Mouse (Mus musculus) macrophage (primary cell): Measurements from ENCODE around the gene Prss53. TPM values are rescaled to one million over a fixed set of nuclear protein-coding genes. Genes with fewer than 3 reads are reported as not detected.

Experiments
- H3K27ac ChIP-seq: fragments of 350-480 bp; formaldehyde crosslinking; 2 replicates; pipeline ENCODE4 v1.9.0; 2021
- H3K36me3 ChIP-seq: fragments of 350-480 bp; formaldehyde crosslinking; 2 replicates; pipeline ENCODE4 v1.9.0; 2021; ENCODE audit errors: inconsistent target
- H3K4me3 ChIP-seq: fragments of 350-480 bp; formaldehyde crosslinking; 2 replicates; pipeline ENCODE4 v1.9.0; 2021; ENCODE audit errors: inconsistent target
- H3K79me2 ChIP-seq: fragments of 350-480 bp; formaldehyde crosslinking; 2 replicates; pipeline ENCODE4 v1.9.0; 2021; ENCODE audit errors: inconsistent target
- WGBS: methylation state at CpG from one replicate; pipeline ENCODE4 v1.1.7; 2026; ENCODE audit warnings: inconsistent platforms; ENCODE audit not compliant: missing documents; 5-methylcytosine and 5-hydroxymethylcytosine counted together
- polyA plus RNA-seq: library from polyadenylated mRNA; stranded (reverse); fragments of 250-400 nt; gene quantifications from 3 replicates; pipeline ENCODE4 v1.2.4, GENCODE M21; 2018; ENCODE audit warnings: inconsistent platforms

Gene Prss53
- polyA plus RNA-seq, 1 experiment from 2014 or later: not detected

GRCm38 (mm10) chr7:127925252-127925651 is 34.5 kb upstream of the Prss53 start:
- no peak overlapping the region for H3K27ac ChIP-seq
- H3K4me3 ChIP-seq: no peak overlapping the region
- no peaks in the 10 kb centered on the region for H3K79me2 ChIP-seq
- peaks cover 15% of the 10 kb centered on the region; the same call in 1 of the 2 replicates for H3K36me3 ChIP-seq
- WGBS: 97% methylated on average over 5 of the region's 5 CpGs

DNA sequence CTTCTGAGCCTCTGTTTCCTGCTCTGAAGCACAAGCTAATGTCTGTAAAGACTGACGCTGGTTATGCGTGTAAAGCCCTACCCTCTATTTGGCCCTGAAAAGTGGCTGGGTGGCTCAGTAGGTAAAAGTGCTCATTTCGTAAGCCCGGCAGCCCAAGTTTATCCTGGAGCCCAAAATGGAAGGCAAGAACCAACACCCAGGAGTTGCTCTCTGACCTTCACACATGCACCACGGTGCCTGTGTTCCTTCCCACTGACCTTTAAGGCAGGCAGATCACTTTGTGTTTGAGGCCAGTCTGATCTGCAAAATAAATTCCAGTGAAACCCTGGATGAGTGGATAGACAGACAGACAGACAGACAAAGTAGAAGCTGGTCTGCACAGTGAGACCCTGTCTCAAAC is 32.9 kb upstream of the Prss53 start:
- Histone ChIP-seq H3K36me3 (peaks cover 15% of the 10 kb centered on the region; the same call in 1 of the 2 replicates), H3K79me2 (no peaks in the 10 kb centered on the region), H3K27ac (no peak overlapping the region), H3K4me3 (no peak overlapping the region)
- 95% methylated on average over 5 of the region's 5 CpGs for WGBS

DNA sequence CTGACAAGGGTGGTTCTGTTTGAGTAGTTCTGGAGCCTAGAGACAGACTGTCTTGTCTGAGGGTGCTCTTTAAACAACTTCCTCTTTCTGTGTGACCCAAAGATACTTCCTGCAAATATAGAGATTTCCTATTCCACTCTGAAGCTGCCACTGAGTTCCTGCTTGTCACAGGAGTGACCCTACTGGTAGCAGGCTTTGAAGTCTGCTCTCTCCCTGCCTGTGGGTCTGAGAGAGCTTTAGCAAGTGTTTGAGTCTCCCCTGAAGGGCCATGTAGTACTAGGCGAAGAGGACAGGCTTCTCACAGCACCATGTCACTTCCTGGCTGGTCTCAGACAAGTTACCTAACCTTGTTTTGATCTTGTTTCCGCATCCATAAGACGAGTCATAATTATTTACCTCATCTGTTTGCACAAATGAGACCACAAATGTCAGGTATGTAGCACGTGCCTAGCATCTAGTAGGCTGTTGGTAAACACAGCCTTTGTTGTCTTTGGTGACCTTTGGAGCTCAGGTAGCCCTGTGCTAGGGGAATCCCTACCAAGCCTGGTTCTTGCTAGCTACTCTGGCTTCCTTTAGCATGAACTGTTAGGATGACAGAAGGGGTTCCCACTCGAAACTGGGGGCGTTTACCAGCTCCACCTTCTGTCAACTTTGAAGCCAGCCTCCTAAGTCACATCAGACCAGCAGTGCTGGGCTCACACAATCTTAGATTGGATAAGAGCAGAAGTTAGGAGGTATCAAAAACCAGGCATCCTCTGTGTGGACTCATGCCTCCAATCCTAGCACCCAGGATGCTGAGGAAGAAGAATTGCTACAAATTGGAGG is 31.9 kb upstream of the Prss53 start:
- H3K4me3 ChIP-seq: no peak overlapping the region
- no peaks in the 10 kb centered on the region for H3K79me2 ChIP-seq
- H3K36me3 ChIP-seq: peaks cover 15% of the 10 kb centered on the region; the same call in 1 of the 2 replicates
- 21% methylated on average over 6 of the region's 6 CpGs for WGBS
- H3K27ac ChIP-seq: peak overlapping the region; percentile 76

DNA sequence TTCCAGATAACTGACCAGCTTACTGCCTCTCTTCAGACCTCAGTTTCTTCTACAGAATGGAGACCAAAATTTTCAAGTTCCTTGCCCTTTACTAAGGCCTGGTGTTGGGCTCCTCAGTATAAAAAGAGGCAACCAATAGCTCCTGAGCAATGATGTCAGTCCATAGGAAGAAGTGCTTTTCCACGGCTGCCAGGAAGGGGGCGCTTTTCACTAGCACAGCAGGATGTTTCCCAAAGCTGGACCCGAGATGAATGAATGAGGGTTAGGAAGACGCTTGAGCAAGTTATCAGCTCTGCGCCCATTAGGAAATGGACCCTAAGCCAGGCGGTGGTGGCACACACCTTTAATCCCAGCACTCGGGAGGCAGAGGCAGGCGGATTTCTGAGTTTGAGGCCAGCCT is 30.7 kb upstream of the Prss53 start:
- WGBS: 70% methylated on average over 7 of the region's 8 CpGs
- peaks cover 24% of the 10 kb centered on the region for H3K36me3 ChIP-seq
- H3K4me3 ChIP-seq: no peak overlapping the region
- no peaks in the 10 kb centered on the region for H3K79me2 ChIP-seq
- H3K27ac ChIP-seq: no peak overlapping the region

GRCm38 (mm10) chr7:127919290-127919689 is 28.5 kb upstream of the Prss53 start:
- H3K79me2 ChIP-seq: no peaks in the 10 kb centered on the region
- H3K27ac ChIP-seq: no peak overlapping the region
- peaks cover 9% of the 10 kb centered on the region for H3K36me3 ChIP-seq
- WGBS: 78% methylated on average over 7 of the region's 7 CpGs
- no peak overlapping the region for H3K4me3 ChIP-seq

DNA sequence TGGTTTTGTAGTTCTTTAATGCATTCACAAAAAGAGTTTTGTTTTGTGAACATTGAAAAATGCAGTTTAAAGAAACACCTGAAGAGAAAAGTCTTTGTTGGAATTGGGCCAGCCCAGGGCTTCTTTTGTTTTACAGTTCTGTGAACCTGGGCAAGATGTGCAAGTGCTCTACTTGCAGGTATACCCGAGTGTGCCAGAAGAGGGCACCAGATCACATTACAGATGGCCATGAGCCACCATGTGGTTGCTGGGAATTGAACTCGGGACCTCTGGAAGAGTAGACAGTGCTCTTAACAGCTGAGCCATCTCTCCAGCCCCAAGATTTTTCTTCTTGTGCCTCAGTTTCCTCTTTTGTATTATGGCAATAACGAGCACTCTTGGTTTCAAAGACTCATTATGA is 27.4 kb upstream of the Prss53 start:
- 58% methylated on average over 3 of the region's 3 CpGs for WGBS
- Histone ChIP-seq H3K27ac (no peak overlapping the region), H3K79me2 (peaks cover 4% of the 10 kb centered on the region), H3K4me3 (no peak overlapping the region), H3K36me3 (peaks cover 9% of the 10 kb centered on the region)

DNA sequence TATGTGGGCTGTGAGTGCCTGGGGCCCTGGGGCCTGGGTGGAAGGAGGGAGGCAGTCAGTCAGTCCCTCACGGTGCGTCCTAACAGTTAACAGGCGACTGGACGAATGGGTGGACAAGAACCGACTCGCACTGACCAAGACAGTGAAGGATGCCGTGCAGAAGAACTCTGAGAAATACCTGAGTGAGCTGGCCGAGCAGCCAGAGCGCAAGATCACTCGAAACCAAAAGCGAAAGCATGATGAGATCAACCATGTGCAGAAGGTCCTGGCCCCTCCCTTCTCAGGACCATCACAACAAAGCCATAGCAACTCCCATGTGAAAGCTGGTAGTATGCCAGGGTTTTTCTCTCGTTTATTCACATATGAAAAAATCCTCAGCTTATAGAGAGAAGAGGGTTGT is 24.5 kb upstream of the Prss53 start:
- Histone ChIP-seq H3K27ac (no peak overlapping the region), H3K79me2 (peaks cover 12% of the 10 kb centered on the region), H3K36me3 (peaks cover 9% of the 10 kb centered on the region), H3K4me3 (no peak overlapping the region)
- 79% methylated on average over 12 of the region's 12 CpGs for WGBS

- Histone ChIP-seq H3K4me3 (peak overlapping the region; percentile 83), H3K27ac (peak overlapping the region; percentile 55; the same call in 1 of the 2 replicates), H3K79me2 (peaks cover 12% of the 10 kb centered on the region), H3K36me3 (peaks cover 19% of the 10 kb centered on the region)
- WGBS: 7% methylated on average over 4 of the region's 4 CpGs
Observed at GRCm38 (mm10) chr7:127912938-127913337, 22.2 kb upstream of the Prss53 start.

DNA sequence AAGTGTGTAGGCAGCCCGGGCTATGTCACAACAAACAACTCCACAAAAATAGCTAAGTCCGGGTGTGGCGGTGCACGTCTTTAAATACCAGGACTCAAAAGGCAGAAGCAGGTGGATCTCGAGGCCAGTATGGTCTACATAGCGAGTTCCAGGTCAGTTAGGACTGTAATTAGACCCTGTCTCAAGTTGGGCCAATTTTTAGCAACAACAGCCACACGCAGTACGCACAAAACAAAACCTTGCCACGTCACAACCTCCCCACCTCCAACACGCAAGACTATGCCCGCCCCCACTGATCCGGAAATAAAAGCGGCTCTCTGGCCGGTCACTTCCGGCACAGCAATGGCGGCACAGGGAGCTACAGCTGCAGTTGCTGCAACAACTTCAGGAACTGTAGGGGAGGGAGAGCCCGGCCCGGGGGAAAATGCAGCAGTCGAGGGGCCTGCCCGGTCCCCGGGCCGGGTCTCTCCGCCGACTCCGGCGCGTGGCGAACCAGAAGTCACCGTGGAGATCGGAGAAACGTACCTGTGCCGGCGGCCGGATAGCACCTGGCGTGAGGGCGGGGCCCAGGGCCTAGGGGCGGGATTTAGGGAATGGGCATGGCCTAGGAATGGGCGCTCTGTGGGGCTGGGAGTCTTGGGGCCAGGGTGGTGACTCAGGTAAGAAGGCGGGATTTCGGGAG is 21.6 kb upstream of the Prss53 start, which contains the start of gene Kat8:
Gene Kat8, plus strand, starts transcription at position 327 of the 682 bp plus-strand sequence.
- H3K4me3 ChIP-seq: peak within 1 kb of the TSS; percentile 83
- WGBS: 2% methylated on average over 37 of the region's 40 CpGs
- peak within 1 kb of the TSS; percentile 55 for H3K27ac ChIP-seq
- H3K79me2 ChIP-seq: peaks cover 12% of the 10 kb centered on the region
- peaks cover 22% of the 10 kb centered on the region for H3K36me3 ChIP-seq

GRCm38 (mm10) chr7:127908656-127909055 is 17.9 kb upstream of the Prss53 start:
- no peak overlapping the region for H3K27ac ChIP-seq
- peaks cover 31% of the 10 kb centered on the region for H3K36me3 ChIP-seq
- H3K4me3 ChIP-seq: no peak overlapping the region
- 95% methylated on average over 4 of the region's 4 CpGs for WGBS
- peaks cover 20% of the 10 kb centered on the region for H3K79me2 ChIP-seq

GRCm38 (mm10) chr7:127907939-127908338 is 17.2 kb upstream of the Prss53 start:
- 95% methylated on average over 12 of the region's 12 CpGs for WGBS
- Histone ChIP-seq H3K27ac (no peak overlapping the region), H3K4me3 (no peak overlapping the region), H3K79me2 (peaks cover 13% of the 10 kb centered on the region), H3K36me3 (peaks cover 31% of the 10 kb centered on the region)

GRCm38 (mm10) chr7:127903971-127904796 is 13.4 kb upstream of the Prss53 start, which contains the start of gene Bckdk:
Gene Bckdk, plus strand, starts transcription at chr7:127904082.
- WGBS: 7% methylated on average over 37 of the region's 38 CpGs
- Histone ChIP-seq H3K79me2 (peaks cover 8% of the 10 kb centered on the region; the same call in 1 of the 2 replicates), H3K27ac (peak within 1 kb of the TSS; percentile 69), H3K36me3 (peaks cover 31% of the 10 kb centered on the region), H3K4me3 (peak within 1 kb of the TSS; percentile 92)

DNA sequence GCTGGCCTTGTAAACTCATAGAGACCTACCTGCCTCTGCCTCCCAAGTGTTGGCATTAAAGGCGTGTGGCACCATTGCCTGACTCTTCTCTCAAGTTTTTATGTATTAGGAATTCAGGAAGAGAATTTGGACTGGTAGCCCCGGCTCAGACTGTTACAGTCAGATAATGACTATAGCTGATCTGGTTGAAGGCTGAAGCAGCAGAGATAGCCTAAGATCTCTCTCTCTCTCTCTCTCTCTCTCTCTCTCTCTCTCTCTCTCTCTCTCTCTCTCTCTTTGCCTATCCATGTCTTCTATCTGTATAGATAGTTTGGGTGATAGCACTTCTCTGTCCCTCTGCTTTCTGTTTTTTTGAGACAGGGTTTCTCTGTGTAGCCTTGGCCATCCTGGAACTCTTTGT is 11.0 kb upstream of the Prss53 start:
- H3K4me3 ChIP-seq: no peak overlapping the region
- H3K27ac ChIP-seq: no peak overlapping the region
- 89% methylated on average over 2 of the region's 2 CpGs for WGBS
- peaks cover 8% of the 10 kb centered on the region for H3K36me3 ChIP-seq
- H3K79me2 ChIP-seq: peaks cover 8% of the 10 kb centered on the region; the same call in 1 of the 2 replicates

- H3K4me3 ChIP-seq: no peak overlapping the region
- H3K79me2 ChIP-seq: peaks cover 8% of the 10 kb centered on the region; the same call in 1 of the 2 replicates
- WGBS: 63% methylated on average over 7 of the region's 7 CpGs
- H3K27ac ChIP-seq: no peak overlapping the region
- no peaks in the 10 kb centered on the region for H3K36me3 ChIP-seq
Observed at GRCm38 (mm10) chr7:127899997-127900396, 9.2 kb upstream of the Prss53 start.
